In the genomic region with DNA sequence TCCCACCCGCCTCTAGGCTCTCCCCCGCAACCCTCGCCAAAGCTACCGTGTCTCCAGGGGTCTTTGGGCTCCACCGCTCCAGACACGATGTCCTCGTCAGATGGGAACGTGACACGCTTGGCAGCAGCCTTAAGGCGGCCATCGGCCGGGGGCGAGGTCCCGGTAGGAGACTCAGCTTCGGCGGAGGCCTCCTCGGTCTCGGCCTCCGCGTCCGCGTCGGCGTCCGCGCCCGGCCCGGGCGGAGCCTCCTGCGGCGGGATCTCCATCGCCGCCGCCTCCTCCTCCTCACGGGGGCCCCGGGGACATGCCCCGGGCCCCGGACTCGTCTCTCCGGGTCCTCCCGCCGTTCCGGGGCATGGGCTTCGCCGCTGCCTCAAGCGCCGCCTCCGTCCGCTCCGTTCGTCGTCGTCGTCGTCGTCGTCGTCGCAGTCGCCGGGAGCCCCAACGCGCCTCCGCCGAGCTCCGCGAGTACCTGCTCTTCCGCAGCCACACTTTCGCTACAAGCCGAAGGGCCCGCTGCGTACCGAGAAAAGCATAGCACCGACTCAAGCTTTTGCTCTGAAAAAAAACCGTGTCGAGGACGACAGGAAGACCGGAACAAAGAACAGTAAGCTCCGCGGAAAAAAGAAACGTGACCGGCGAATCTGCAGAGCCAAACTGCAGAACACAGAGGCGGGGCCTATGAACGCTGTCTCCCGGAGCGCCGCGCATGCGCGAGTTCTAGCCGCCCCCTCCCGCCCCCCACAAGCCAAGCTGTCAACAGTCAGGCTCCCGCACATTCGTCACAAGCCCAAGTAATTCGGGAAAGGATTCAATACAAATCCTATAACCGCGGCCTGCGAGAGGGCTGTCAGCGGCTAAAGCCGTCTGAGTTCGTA, we compare ENCODE assay signal across 8 mouse cellular contexts. TPM values are rescaled to one million over a fixed set of nuclear protein-coding genes. Genes with fewer than 3 reads are reported as not detected.
DNase-seq lines count a peak whose midpoint lies in the region; ATAC-seq and TF ChIP-seq lines count a peak whose summit lies in the region.

No protein-coding gene starts in this region.

- intact Hi-C loops in gastrocnemius, adult 2 months (cut with DNase I) = no loop called here
- intact Hi-C loops in left cerebral cortex, adult 2 months (cut with DNase I) = loop anchor here (2.0 to 5.0 kb wide), 2 partner anchors 55 to 103 kb away; a partner anchor contains a TSS

- peak overlapping the region; percentile 98 for H3K27ac ChIP-seq in gastrocnemius, adult 2 months
- H3K27ac ChIP-seq in hindbrain, postnatal 0 days = peak overlapping the region; percentile 85
- peak overlapping the region; percentile 99 for H3K27ac ChIP-seq in left cerebral cortex, adult 2 months
- peak overlapping the region; percentile 84 for H3K27ac ChIP-seq in macrophage

- DNase-seq in gastrocnemius, adult 2 months = peak; percentile 96
- DNase-seq in hindbrain, postnatal 0 days (ENCODE audit: low spot score) = peak; percentile 98
- DNase-seq in left cerebral cortex, adult 2 months (ENCODE audit: extremely low spot score in 1 of 2, low spot score in 2 of 2) = peak; percentile 84 to 88
- peak; percentile 96 for DNase-seq in retina, postnatal 7 days (ENCODE audit: low read depth, low spot score)
- peak; percentile 84 to 90 for DNase-seq in urinary bladder, adult 18-20 months (ENCODE audit: low spot score in 2 of 2)

- no peaks in the 10 kb centered on the region for H3K27me3 ChIP-seq in hindbrain, postnatal 0 days (ENCODE audit: insufficient read depth, low read length)

- 1% methylated on average over 102 of the region's 102 CpGs for WGBS in hindbrain, postnatal 0 days
- 2% methylated on average over 100 of the region's 102 CpGs for WGBS in macrophage (ENCODE audit: missing documents)

- H3K9ac ChIP-seq in hindbrain, postnatal 0 days (replicated peaks; ENCODE audit: low read length) = peak overlapping the region; percentile 97

- peak overlapping the region; percentile 100 for H3K4me3 ChIP-seq in gastrocnemius, adult 2 months
- peak overlapping the region; percentile 90 for H3K4me3 ChIP-seq in hindbrain, postnatal 0 days (ENCODE audit: low read length)
- peak overlapping the region; percentile 96 for H3K4me3 ChIP-seq in left cerebral cortex, adult 2 months
- peak overlapping the region; percentile 91 for H3K4me3 ChIP-seq in macrophage (ENCODE audit: inconsistent target)

- peaks cover 33% of the 10 kb centered on the region for H3K4me1 ChIP-seq in hindbrain, postnatal 0 days (ENCODE audit: insufficient read depth, low read length)

- ATAC-seq in activated CD4-positive, CD25-positive, alpha-beta regulatory T cell, adult 4 months = peak; percentile 76
- peak; percentile 76 for ATAC-seq in common myeloid progenitor, adult 5-6 weeks (replicated peaks; ENCODE audit: low read depth, poor library complexity, severe bottlenecking)
- peak; percentile 91 for ATAC-seq in hindbrain, postnatal 0 days

- H3K79me2 ChIP-seq in macrophage (ENCODE audit: inconsistent target) = peaks cover 51% of the 10 kb centered on the region

- H3K4me2 ChIP-seq in hindbrain, postnatal 0 days (ENCODE audit: low read depth, low read length) = peak overlapping the region; percentile 96

- H3K36me3 ChIP-seq in hindbrain, postnatal 0 days (ENCODE audit: insufficient read depth, low read length) = peaks cover 12% of the 10 kb centered on the region
- peaks cover 11% of the 10 kb centered on the region for H3K36me3 ChIP-seq in macrophage (ENCODE audit: inconsistent target)

- TF ChIP-seq CTCF in gastrocnemius, adult 2 months (IDR thresholded peaks at IDR 0.05) = no peak
- no peak for TF ChIP-seq CTCF in hindbrain, postnatal 0 days (IDR thresholded peaks at IDR 0.05; ENCODE audit: low read depth)
- no peak for TF ChIP-seq CTCF in left cerebral cortex, adult 2 months (IDR thresholded peaks at IDR 0.05)

- no peaks in the 10 kb centered on the region for H3K9me3 ChIP-seq in hindbrain, postnatal 0 days (ENCODE audit: low read length)

RNA-seq across cellular contexts. Expression of a gene that starts 0.9 kb away (rescaled TPM):
- 1 to 10 TPM; 3.2 TPM for polyA plus RNA-seq in activated CD4-positive, CD25-positive, alpha-beta regulatory T cell, adult 4 months (2017; shearing (Covaris generic))
- total RNA-seq in common myeloid progenitor, adult 5-6 weeks (2017) = 10.5 and 14.9 TPM in 2 replicates
- total RNA-seq in gastrocnemius, adult 2 months (2021) = 10 to 100 TPM; 48.4 to 49.1 TPM
- 125 and 128 TPM in 2 replicates for total RNA-seq in hindbrain, postnatal 0 days (2014; rRNA removed)
- 27.0 and 27.7 TPM in 2 replicates for polyA plus RNA-seq in hindbrain, postnatal 0 days (2015; fragmentation: Nextera tagmentation; extraction: Ambion mirVana)
- total RNA-seq in left cerebral cortex, adult 2 months (2021) = 100 to 1,000 TPM; 148 to 150 TPM
- total RNA-seq in macrophage (2018; cell fraction: chromatin; rRNA removed) = 10 to 100 TPM; 26.7 to 91.8 (median 50.8) TPM
- total RNA-seq in macrophage (2018; cell fraction: cytosol; rRNA removed) = 10 to 100 TPM; 23.2 to 43.0 (median 33.0) TPM
- total RNA-seq in macrophage (2018; cell fraction: nucleus; rRNA removed) = 10 to 100 TPM; 24.7 to 78.1 (median 45.1) TPM
- polyA plus RNA-seq in macrophage (2018) = 21.4 to 34.9 TPM (median 23.9 TPM) in 3 replicates

RNA-seq across cellular contexts. Expression of a gene that starts 15.1 kb away (rescaled TPM):
- polyA plus RNA-seq in activated CD4-positive, CD25-positive, alpha-beta regulatory T cell, adult 4 months (2017; shearing (Covaris generic)) = 1 to 10 TPM in 1 of 2 experiments, under 1 TPM in 1; 0.46 to 2.3 TPM
- 2.6 and 6.3 TPM in 2 replicates for total RNA-seq in common myeloid progenitor, adult 5-6 weeks (2017)
- under 1 TPM; 0.45 to 0.51 TPM for total RNA-seq in gastrocnemius, adult 2 months (2021)
- 0.25 TPM in 1 of 2 replicates, not detected in the other for total RNA-seq in hindbrain, postnatal 0 days (2014; rRNA removed)
- polyA plus RNA-seq in hindbrain, postnatal 0 days (2015; fragmentation: Nextera tagmentation; extraction: Ambion mirVana) = not detected in 2 replicates
- 1 to 10 TPM; 1.5 to 2.0 TPM for total RNA-seq in left cerebral cortex, adult 2 months (2021)
- total RNA-seq in macrophage (2018; cell fraction: chromatin; rRNA removed) = 1 to 10 TPM in 4 of 26 experiments, under 1 TPM in 9, not detected in 13; 0.53 to 1.5 (median 0.73) TPM
- total RNA-seq in macrophage (2018; cell fraction: cytosol; rRNA removed) = under 1 TPM in 23 of 26 experiments, not detected in 3; 0.10 to 0.72 (median 0.20) TPM
- total RNA-seq in macrophage (2018; cell fraction: nucleus; rRNA removed) = 1 to 10 TPM in 7 of 26 experiments, under 1 TPM in 11, not detected in 8; 0.29 to 2.0 (median 0.79) TPM
- 0.16 to 0.24 TPM in 2 of 3 replicates, not detected in the other for polyA plus RNA-seq in macrophage (2018)

RNA-seq across cellular contexts. Expression of a gene that starts 15.4 kb away (rescaled TPM):
- polyA plus RNA-seq in activated CD4-positive, CD25-positive, alpha-beta regulatory T cell, adult 4 months (2017; shearing (Covaris generic)) = 10 to 100 TPM; 88.3 to 91.8 TPM
- total RNA-seq in common myeloid progenitor, adult 5-6 weeks (2017) = 41.0 and 56.4 TPM in 2 replicates
- 10 to 100 TPM; 73.4 to 74.2 TPM for total RNA-seq in gastrocnemius, adult 2 months (2021)
- 60.0 and 61.7 TPM in 2 replicates for total RNA-seq in hindbrain, postnatal 0 days (2014; rRNA removed)
- polyA plus RNA-seq in hindbrain, postnatal 0 days (2015; fragmentation: Nextera tagmentation; extraction: Ambion mirVana) = 153 and 162 TPM in 2 replicates
- total RNA-seq in left cerebral cortex, adult 2 months (2021) = 10 to 100 TPM; 50.1 to 50.8 TPM
- total RNA-seq in macrophage (2018; cell fraction: chromatin; rRNA removed) = 10 to 100 TPM in 10 of 26 experiments, 1 to 10 TPM in 16; 3.2 to 19.6 (median 8.9) TPM
- total RNA-seq in macrophage (2018; cell fraction: cytosol; rRNA removed) = 10 to 100 TPM; 35.9 to 57.6 (median 43.0) TPM
- 10 to 100 TPM in 23 of 26 experiments, 1 to 10 TPM in 3; 9.0 to 31.5 (median 19.9) TPM for total RNA-seq in macrophage (2018; cell fraction: nucleus; rRNA removed)
- polyA plus RNA-seq in macrophage (2018) = 16.9 to 46.6 TPM (median 40.7 TPM) in 3 replicates

RNA-seq across cellular contexts. Expression of a gene that starts 42.3 kb away (rescaled TPM):
- polyA plus RNA-seq in activated CD4-positive, CD25-positive, alpha-beta regulatory T cell, adult 4 months (2017; shearing (Covaris generic)) = 1 to 10 TPM; 8.4 to 9.7 TPM
- total RNA-seq in common myeloid progenitor, adult 5-6 weeks (2017) = 27.3 and 33.4 TPM in 2 replicates
- 10 to 100 TPM; 13.7 to 15.1 TPM for total RNA-seq in gastrocnemius, adult 2 months (2021)
- total RNA-seq in hindbrain, postnatal 0 days (2014; rRNA removed) = 67.0 and 90.9 TPM in 2 replicates
- polyA plus RNA-seq in hindbrain, postnatal 0 days (2015; fragmentation: Nextera tagmentation; extraction: Ambion mirVana) = 70.3 and 77.5 TPM in 2 replicates
- 10 to 100 TPM; 92.7 to 98.3 TPM for total RNA-seq in left cerebral cortex, adult 2 months (2021)
- total RNA-seq in macrophage (2018; cell fraction: chromatin; rRNA removed) = 100 to 1,000 TPM in 23 of 26 experiments, 10 to 100 TPM in 3; 86.3 to 338 (median 198) TPM
- total RNA-seq in macrophage (2018; cell fraction: cytosol; rRNA removed) = 10 to 100 TPM in 14 of 26 experiments, 1 to 10 TPM in 12; 6.3 to 19.3 (median 10.5) TPM
- total RNA-seq in macrophage (2018; cell fraction: nucleus; rRNA removed) = 100 to 1,000 TPM in 6 of 26 experiments, 10 to 100 TPM in 20; 28.7 to 156 (median 67.4) TPM
- polyA plus RNA-seq in macrophage (2018) = 14.0 to 24.9 TPM (median 16.3 TPM) in 3 replicates

RNA-seq across cellular contexts. Expression of a gene that starts 44.4 kb away (rescaled TPM):
- polyA plus RNA-seq in activated CD4-positive, CD25-positive, alpha-beta regulatory T cell, adult 4 months (2017; shearing (Covaris generic)) = not detected
- 0.27 and 0.68 TPM in 2 replicates for total RNA-seq in common myeloid progenitor, adult 5-6 weeks (2017)
- total RNA-seq in gastrocnemius, adult 2 months (2021) = not detected
- 1.9 and 4.4 TPM in 2 replicates for total RNA-seq in hindbrain, postnatal 0 days (2014; rRNA removed)
- polyA plus RNA-seq in hindbrain, postnatal 0 days (2015; fragmentation: Nextera tagmentation; extraction: Ambion mirVana) = 1.3 TPM in 2 replicates
- total RNA-seq in left cerebral cortex, adult 2 months (2021) = under 1 TPM; 0.44 to 0.84 TPM
- under 1 TPM in 2 of 26 experiments, not detected in 24; 0.33 to 0.51 TPM for total RNA-seq in macrophage (2018; cell fraction: chromatin; rRNA removed)
- total RNA-seq in macrophage (2018; cell fraction: cytosol; rRNA removed) = not detected
- under 1 TPM in 1 of 26 experiments, not detected in 25; 0.25 TPM for total RNA-seq in macrophage (2018; cell fraction: nucleus; rRNA removed)
- polyA plus RNA-seq in macrophage (2018) = not detected in 3 replicates

Comparison
In these comparisons a context has a peak if more than half of its experiments do, and no peak if none do; other contexts are left out.
1. Peak in every context shown above with its lines: DNase-seq, ATAC-seq, H3K4me3 ChIP-seq and H3K27ac ChIP-seq.